Mouse (Mus musculus): Measurements from ENCODE around the gene Gprasp1. TPM values are rescaled to one million over a fixed set of nuclear protein-coding genes. Genes with fewer than 3 reads are reported as not detected.
A peak's percentile ranks its signal among the peaks of the same experiment; 100 is the strongest.
"Not testable (repeated sequence)": the region's sequence is repeated elsewhere in the genome, so short reads cannot be mapped to it uniquely, and the experiment has no call there.

Gene Gprasp1
- polyA plus RNA-seq, 1 experiment from 2014 or later = 11.5 TPM

DNA sequence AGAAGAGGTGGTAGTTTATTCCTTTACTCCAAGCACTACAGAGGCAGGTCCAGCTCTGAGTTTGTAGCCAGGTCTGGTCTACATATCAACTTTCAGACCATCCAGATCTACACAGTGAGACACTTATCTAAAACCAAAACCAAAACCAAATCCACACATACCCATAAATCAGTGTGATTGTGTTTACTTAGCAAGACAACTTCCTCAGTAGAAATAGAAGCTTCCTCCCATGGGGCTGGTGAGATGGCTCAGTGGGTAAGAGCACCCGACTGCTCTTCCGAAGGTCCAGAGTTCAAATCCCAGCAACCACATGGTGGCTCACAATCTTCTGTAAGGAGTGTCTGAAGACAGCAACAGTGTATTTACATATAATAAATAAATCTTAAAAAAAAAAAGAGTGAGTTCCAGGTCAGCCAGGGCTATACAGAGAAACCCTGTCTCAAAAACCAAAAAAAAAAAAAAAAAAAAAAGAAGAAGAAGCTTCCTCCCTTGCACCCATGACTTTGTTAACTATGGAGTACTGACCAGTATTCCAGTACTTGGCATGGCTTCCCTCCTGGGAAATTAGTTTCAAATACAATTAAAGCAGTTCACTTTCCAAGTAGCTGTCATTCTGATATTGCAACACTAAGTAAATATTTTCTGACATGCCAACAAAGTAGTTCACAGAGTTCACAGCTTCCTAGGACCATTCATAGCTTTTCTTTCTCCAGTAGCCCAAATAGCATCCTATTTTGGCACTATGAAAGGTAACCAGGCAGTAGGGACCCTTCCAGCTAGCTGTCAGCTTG is 3.6 kb upstream of the Gprasp1 start:
- Histone ChIP-seq H3K36me3 (ENCODE audit: insufficient read depth, low read length) (no peaks in the 10 kb centered on the region), H3K9me3 (ENCODE audit: low read length) (no peaks in the 10 kb centered on the region), H3K4me3 (ENCODE audit: low read depth, low read length) (no peak overlapping the region), H3K4me1 (ENCODE audit: insufficient read depth, low read depth, low read length) (no peaks in the 10 kb centered on the region), H3K9ac (replicated peaks; ENCODE audit: low read depth) (no peak overlapping the region), H3K27me3 (replicated peaks; ENCODE audit: insufficient read depth, low read length) (no peaks in the 10 kb centered on the region), H3K27ac (ENCODE audit: low read length) (no peak overlapping the region), H3K4me2 (replicated peaks; ENCODE audit: low read depth, low read length) (no peak overlapping the region)
- ATAC-seq (no peak), DNase-seq (ENCODE audit: low spot score) (no peak)
- TF ChIP-seq CTCF (IDR thresholded peaks at IDR 0.05) = no peak
- TF ChIP-seq EP300 (IDR thresholded peaks at IDR 0.05) = no peak
- WGBS = 84% methylated on average over 2 of the region's 2 CpGs

DNA sequence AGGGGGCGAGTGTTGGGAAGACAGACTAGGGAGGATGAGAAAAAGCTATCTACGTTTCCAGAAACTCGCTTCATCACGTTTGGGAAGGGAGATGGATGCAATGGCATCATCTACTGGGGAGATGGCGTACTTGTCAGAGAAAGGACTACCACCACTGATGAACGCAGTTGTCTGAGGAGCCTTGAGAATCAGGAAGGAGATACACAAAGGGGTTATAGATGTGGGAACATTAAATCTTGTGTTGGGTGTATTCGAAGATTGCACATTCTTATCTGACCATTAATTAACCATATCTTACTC is 473 bp downstream of the Gprasp1 start:
- Histone ChIP-seq H3K27ac (ENCODE audit: low read length) (peak overlapping the region; percentile 57), H3K4me3 (ENCODE audit: low read depth, low read length) (peak overlapping the region; percentile 54), H3K4me1 (ENCODE audit: insufficient read depth, low read depth, low read length) (no peaks in the 10 kb centered on the region), H3K9me3 (ENCODE audit: low read length) (no peaks in the 10 kb centered on the region), H3K27me3 (replicated peaks; ENCODE audit: insufficient read depth, low read length) (no peaks in the 10 kb centered on the region), H3K9ac (replicated peaks; ENCODE audit: low read depth) (peak overlapping the region; percentile 54), H3K36me3 (ENCODE audit: insufficient read depth, low read length) (no peaks in the 10 kb centered on the region), H3K4me2 (replicated peaks; ENCODE audit: low read depth, low read length) (peak overlapping the region; percentile 50)
- peak; percentile 20 for ATAC-seq
- DNase-seq (ENCODE audit: low spot score) = peak; percentile 15
- 8% methylated on average over 7 of the region's 7 CpGs for WGBS
- TF ChIP-seq CTCF (IDR thresholded peaks at IDR 0.05) = no peak
- no peak for TF ChIP-seq EP300 (IDR thresholded peaks at IDR 0.05)

DNA sequence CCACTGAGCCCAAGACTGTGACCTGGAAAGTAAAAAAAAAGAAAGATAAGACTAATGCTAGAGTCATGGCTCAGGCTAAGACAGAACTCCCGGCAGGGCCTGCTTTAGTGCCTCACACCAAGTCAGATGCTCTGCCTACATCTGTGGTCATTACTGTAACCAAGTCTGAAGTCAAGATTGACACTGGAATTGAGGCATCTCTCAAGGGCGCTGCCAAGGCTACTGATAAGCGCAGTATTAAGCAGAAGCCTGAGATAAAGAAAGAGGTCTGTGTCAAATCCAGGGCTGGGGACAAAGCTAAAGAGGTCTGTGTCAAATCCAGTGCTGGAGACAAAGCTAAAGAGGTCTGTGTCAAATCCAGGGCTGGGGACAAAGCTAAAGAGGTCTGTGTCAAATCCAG is 2.8 kb downstream of the Gprasp1 start:
- H3K4me2 ChIP-seq (replicated peaks; ENCODE audit: low read depth, low read length); DNase-seq (ENCODE audit: low spot score); H3K27me3 ChIP-seq (replicated peaks; ENCODE audit: insufficient read depth, low read length); H3K4me3 ChIP-seq (ENCODE audit: low read depth, low read length); ATAC-seq; H3K27ac ChIP-seq (ENCODE audit: low read length); H3K9ac ChIP-seq (replicated peaks; ENCODE audit: low read depth); H3K4me1 ChIP-seq (ENCODE audit: insufficient read depth, low read depth, low read length); H3K9me3 ChIP-seq (ENCODE audit: low read length); H3K36me3 ChIP-seq (ENCODE audit: insufficient read depth, low read length): not testable (repeated sequence)
- 87% methylated on average over 3 of the region's 3 CpGs for WGBS

DNA sequence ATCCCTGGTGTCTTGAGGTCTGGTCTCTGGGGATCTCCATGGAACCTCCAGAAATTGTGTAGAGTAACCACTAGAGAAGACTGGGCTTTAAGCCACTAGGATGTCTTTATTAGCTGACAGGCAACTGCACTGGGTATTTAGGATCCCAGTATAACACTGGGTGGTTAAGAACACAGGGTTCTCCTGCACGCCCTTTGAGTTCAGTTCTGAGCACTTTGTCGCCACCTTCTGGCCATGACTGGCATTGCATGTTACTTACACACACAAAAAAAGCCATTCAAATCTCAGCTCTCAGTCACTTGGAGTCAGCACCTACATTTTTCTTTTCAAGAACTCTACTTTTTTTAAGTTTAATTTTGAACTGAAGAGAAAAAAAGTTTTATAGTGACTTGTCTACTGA is 10.3 kb downstream of the Gprasp1 start:
- Histone ChIP-seq H3K9me3 (ENCODE audit: low read length) (no peaks in the 10 kb centered on the region), H3K36me3 (ENCODE audit: insufficient read depth, low read length) (no peaks in the 10 kb centered on the region), H3K27me3 (replicated peaks; ENCODE audit: insufficient read depth, low read length) (no peaks in the 10 kb centered on the region), H3K4me1 (ENCODE audit: insufficient read depth, low read depth, low read length) (no peaks in the 10 kb centered on the region), H3K4me3 (ENCODE audit: low read depth, low read length) (no peak overlapping the region), H3K27ac (ENCODE audit: low read length) (no peak overlapping the region), H3K4me2 (replicated peaks; ENCODE audit: low read depth, low read length) (no peak overlapping the region), H3K9ac (replicated peaks; ENCODE audit: low read depth) (no peak overlapping the region)
- ATAC-seq = peak; percentile 23; the same call in 1 of the 2 replicates
- WGBS = 7% methylated on average over 2 of the region's 2 CpGs
- DNase-seq (ENCODE audit: low spot score) = peak; percentile 63
- TF ChIP-seq EP300 (IDR thresholded peaks at IDR 0.05) (no peak), CTCF (IDR thresholded peaks at IDR 0.05) (peak; percentile 78)

DNA sequence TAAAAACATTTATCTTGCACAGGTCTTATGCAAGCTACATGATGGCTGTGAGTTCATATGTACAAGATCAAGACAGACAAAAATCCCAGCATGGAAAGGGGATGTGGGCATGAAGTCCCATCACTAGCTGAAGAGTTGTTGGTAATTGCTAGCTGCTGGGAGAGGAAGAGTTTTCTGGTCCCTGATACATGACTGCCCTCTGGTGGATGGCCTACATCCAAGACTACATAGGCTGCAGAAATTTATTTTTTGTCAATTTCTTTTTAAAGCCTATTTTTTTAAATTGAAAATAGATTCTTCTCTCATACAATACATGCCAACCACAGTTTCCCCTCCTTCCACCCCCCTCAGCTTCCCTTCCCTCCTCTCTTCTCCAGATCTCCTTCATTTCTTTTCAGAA is 19.2 kb downstream of the Gprasp1 start:
- Histone ChIP-seq H3K27me3 (replicated peaks; ENCODE audit: insufficient read depth, low read length) (no peaks in the 10 kb centered on the region), H3K9ac (replicated peaks; ENCODE audit: low read depth) (no peak overlapping the region), H3K4me2 (replicated peaks; ENCODE audit: low read depth, low read length) (no peak overlapping the region), H3K36me3 (ENCODE audit: insufficient read depth, low read length) (no peaks in the 10 kb centered on the region), H3K4me1 (ENCODE audit: insufficient read depth, low read depth, low read length) (no peaks in the 10 kb centered on the region), H3K4me3 (ENCODE audit: low read depth, low read length) (no peak overlapping the region), H3K9me3 (ENCODE audit: low read length) (no peaks in the 10 kb centered on the region), H3K27ac (ENCODE audit: low read length) (no peak overlapping the region)
- DNase-seq (ENCODE audit: low spot score) (peak; percentile 21), ATAC-seq (no peak)
- TF ChIP-seq EP300 (IDR thresholded peaks at IDR 0.05) (no peak), CTCF (IDR thresholded peaks at IDR 0.05) (peak; percentile 55)

DNA sequence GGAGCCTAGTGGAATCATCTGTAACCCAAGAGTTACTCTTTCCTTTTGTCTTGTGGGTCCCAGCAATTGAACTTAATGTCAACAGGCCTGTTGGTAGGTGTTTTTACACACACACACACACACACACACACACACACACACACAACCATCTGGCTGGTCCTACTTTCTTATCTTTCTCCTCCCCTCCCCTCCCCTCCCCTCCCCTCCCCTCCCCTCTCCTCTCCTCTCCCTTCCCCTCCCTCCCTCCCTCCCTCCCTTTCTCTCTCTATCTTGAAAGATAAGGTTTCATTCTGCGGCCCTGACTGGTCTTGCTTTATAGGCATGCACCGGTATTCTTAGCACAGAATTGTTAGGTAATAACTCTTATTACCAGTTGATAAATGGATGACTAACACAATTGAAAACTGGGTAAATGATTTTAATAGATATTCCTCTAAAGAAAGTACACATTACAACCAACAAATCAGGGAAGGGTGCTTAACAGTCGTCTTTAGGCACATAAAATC is 25.6 kb downstream of the Gprasp1 start:
- no peak overlapping the region for H3K27ac ChIP-seq (ENCODE audit: low read length)
- H3K27me3 ChIP-seq (replicated peaks; ENCODE audit: insufficient read depth, low read length) = no peaks in the 10 kb centered on the region
- no peak overlapping the region for H3K9ac ChIP-seq (replicated peaks; ENCODE audit: low read depth)
- WGBS = 68% methylated on average over 3 of the region's 3 CpGs
- no peak for DNase-seq (ENCODE audit: low spot score)
- no peak for ATAC-seq
- no peak for TF ChIP-seq EP300 (IDR thresholded peaks at IDR 0.05)
- no peak for TF ChIP-seq CTCF (IDR thresholded peaks at IDR 0.05)
- H3K4me2 ChIP-seq (replicated peaks; ENCODE audit: low read depth, low read length) = no peak overlapping the region
- no peak overlapping the region for H3K4me3 ChIP-seq (ENCODE audit: low read depth, low read length)
- no peaks in the 10 kb centered on the region for H3K4me1 ChIP-seq (ENCODE audit: insufficient read depth, low read depth, low read length)
- H3K36me3 ChIP-seq (ENCODE audit: insufficient read depth, low read length) = no peaks in the 10 kb centered on the region
- no peaks in the 10 kb centered on the region for H3K9me3 ChIP-seq (ENCODE audit: low read length)
